In the genomic region with DNA sequence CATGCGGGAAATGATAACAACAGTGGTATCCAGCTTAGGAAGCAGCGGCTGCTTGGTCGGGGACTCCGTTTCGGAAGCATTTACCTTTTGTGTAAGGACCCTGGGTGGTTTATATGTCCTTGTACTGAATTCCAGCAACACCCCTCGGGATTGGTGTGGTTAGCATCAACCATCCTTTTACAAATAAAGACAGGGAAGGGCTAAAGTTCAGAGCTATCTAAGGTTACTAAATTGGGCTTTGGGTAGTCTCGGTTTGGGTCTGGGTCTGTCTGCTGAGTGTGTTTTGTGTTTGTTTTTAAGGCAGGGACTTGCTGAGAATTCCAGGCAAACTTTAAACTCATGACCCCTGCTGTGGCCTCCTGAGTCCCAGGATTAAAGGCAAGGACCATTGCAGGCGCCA, we compare ENCODE assay signal across 9 mouse cellular contexts. TPM values are rescaled to one million over a fixed set of nuclear protein-coding genes. Genes with fewer than 3 reads are reported as not detected.
DNase-seq lines count a peak whose midpoint lies in the region; ATAC-seq and TF ChIP-seq lines count a peak whose summit lies in the region.
"Had no signal": no experiment of that assay in that cellular context is flagged by ENCODE, and none has a peak within 500 bp of the region (broad histone marks: within the 10 kb centered on the region; RNA-seq: fewer than 3 reads in every experiment).

No protein-coding gene starts in this region.

- H3K36me3 ChIP-seq in heart, embryonic 12.5 days: no peaks in the 10 kb centered on the region
- H3K36me3 ChIP-seq in forebrain, postnatal 0 days (ENCODE audit: insufficient read depth): no peaks in the 10 kb centered on the region
- no peaks in the 10 kb centered on the region for H3K36me3 ChIP-seq in liver, embryonic 15.5 days (replicated peaks)

- intact Hi-C loops in heart, postnatal 25 days (cut with DNase I): no loop called here

- peak overlapping the region; percentile 51 for H3K4me2 ChIP-seq in heart, embryonic 12.5 days
- peak overlapping the region; percentile 18 for H3K4me2 ChIP-seq in forebrain, postnatal 0 days (ENCODE audit: low read depth)
- H3K4me2 ChIP-seq in liver, embryonic 15.5 days: peak overlapping the region; percentile 6; the same call in 1 of the 2 replicates

- H3K4me1 ChIP-seq in heart, embryonic 12.5 days (replicated peaks): peaks cover 46% of the 10 kb centered on the region
- H3K4me1 ChIP-seq in forebrain, postnatal 0 days (ENCODE audit: insufficient read depth): peaks cover 19% of the 10 kb centered on the region
- H3K4me1 ChIP-seq in liver, embryonic 15.5 days (replicated peaks): peaks cover 45% of the 10 kb centered on the region

- DNase-seq in heart, postnatal 25 days (ENCODE audit: low spot score): no peak
- peak; percentile 44 for DNase-seq in ES-CJ7 (ENCODE audit: low read depth, low spot score)
- no peak for DNase-seq in forebrain, postnatal 0 days
- no peak for DNase-seq in cerebellum, postnatal 36 days
- DNase-seq in cerebellum, adult 11-12 months: no peak
- DNase-seq in thymus, postnatal 0 days (ENCODE audit: low spot score): no peak
- DNase-seq: cerebellum, adult 18-20 months had no signal

- H3K9me3 ChIP-seq in heart, embryonic 12.5 days (replicated peaks): no peaks in the 10 kb centered on the region
- no peaks in the 10 kb centered on the region for H3K9me3 ChIP-seq in forebrain, postnatal 0 days (ENCODE audit: low read length)
- no peaks in the 10 kb centered on the region for H3K9me3 ChIP-seq in liver, embryonic 15.5 days (replicated peaks)

- ATAC-seq in heart, embryonic 12.5 days (ENCODE audit: insufficient number of reproducible peaks, low FRiP score): no peak
- ATAC-seq in forebrain, postnatal 0 days: no peak
- ATAC-seq in liver, embryonic 15.5 days (ENCODE audit: insufficient read depth): no peak

- 0 out of 2 replicates have a peak overlapping the region, but pooled peaks have one; percentile 4 for H3K4me3 ChIP-seq in heart, embryonic 12.5 days
- no peak overlapping the region for H3K4me3 ChIP-seq in forebrain, postnatal 0 days (ENCODE audit: low read depth, low read length)
- H3K4me3 ChIP-seq in liver, embryonic 15.5 days (replicated peaks): no peak overlapping the region

- 19% methylated on average over 8 of the region's 8 CpGs for WGBS in heart, embryonic 12.5 days
- WGBS in forebrain, postnatal 0 days: 27% methylated on average over 8 of the region's 8 CpGs
- WGBS in liver, embryonic 15.5 days (ENCODE audit: insufficient replicate concordance): 56% methylated on average over 8 of the region's 8 CpGs

- no peaks in the 10 kb centered on the region for H3K27me3 ChIP-seq in heart, embryonic 12.5 days (replicated peaks)
- H3K27me3 ChIP-seq in forebrain, postnatal 0 days (ENCODE audit: insufficient read depth, low read length): no peaks in the 10 kb centered on the region
- no peaks in the 10 kb centered on the region for H3K27me3 ChIP-seq in liver, embryonic 15.5 days

- no peak for TF ChIP-seq CTCF in forebrain, postnatal 0 days (IDR thresholded peaks at IDR 0.05; ENCODE audit: low read depth)

- H3K27ac ChIP-seq in heart, embryonic 12.5 days (ENCODE audit: poor library complexity, severe bottlenecking): peak overlapping the region; percentile 83
- no peak overlapping the region for H3K27ac ChIP-seq in forebrain, postnatal 0 days (ENCODE audit: low read depth, low read length)
- peak overlapping the region; percentile 48 for H3K27ac ChIP-seq in liver, embryonic 15.5 days (replicated peaks)

- H3K9ac ChIP-seq in heart, embryonic 12.5 days: no peak overlapping the region
- H3K9ac ChIP-seq in forebrain, postnatal 0 days: no peak overlapping the region
- H3K9ac ChIP-seq in liver, embryonic 15.5 days: no peak overlapping the region

RNA-seq across cellular contexts. Expression of a gene that starts 15.2 kb away (rescaled TPM):
- 372 and 428 TPM in 2 replicates for polyA plus RNA-seq in heart, embryonic 12.5 days (2016; fragmentation: Nextera tagmentation; extraction: Ambion mirVana)
- 100 to 1,000 TPM; 192 to 205 TPM for total RNA-seq in heart, postnatal 25 days (2021)
- 123 and 131 TPM in 2 replicates for total RNA-seq in forebrain, postnatal 0 days (2014; rRNA removed)
- 252 and 270 TPM in 2 replicates for polyA plus RNA-seq in forebrain, postnatal 0 days (2015; fragmentation: Nextera tagmentation; extraction: Ambion mirVana)
- 140 and 174 TPM in 2 replicates for polyA plus RNA-seq in liver, embryonic 15.5 days (2015; fragmentation: Nextera tagmentation; extraction: Ambion mirVana)
- 526 and 559 TPM in 2 replicates for polyA plus RNA-seq in thymus, postnatal 0 days (2015; fragmentation: Nextera tagmentation; extraction: Ambion mirVana)

RNA-seq across cellular contexts. Expression of a gene that starts 53.8 kb away (rescaled TPM):
- 106 and 108 TPM in 2 replicates for polyA plus RNA-seq in heart, embryonic 12.5 days (2016; fragmentation: Nextera tagmentation; extraction: Ambion mirVana)
- 10 to 100 TPM; 38.0 to 46.9 TPM for total RNA-seq in heart, postnatal 25 days (2021)
- total RNA-seq in forebrain, postnatal 0 days (2014; rRNA removed): 108 and 128 TPM in 2 replicates
- polyA plus RNA-seq in forebrain, postnatal 0 days (2015; fragmentation: Nextera tagmentation; extraction: Ambion mirVana): 90.5 and 105 TPM in 2 replicates
- polyA plus RNA-seq in liver, embryonic 15.5 days (2015; fragmentation: Nextera tagmentation; extraction: Ambion mirVana): 25.7 and 26.1 TPM in 2 replicates
- 127 and 145 TPM in 2 replicates for polyA plus RNA-seq in thymus, postnatal 0 days (2015; fragmentation: Nextera tagmentation; extraction: Ambion mirVana)
